Mouse (Mus musculus) midbrain, postnatal 0 days (tissue): ENCODE data around the gene Zfp513. TPM values are rescaled to one million over a fixed set of nuclear protein-coding genes. Genes with fewer than 3 reads are reported as not detected.

Experiments
- ATAC-seq: fragments of 200-750 bp; cut with Nextera tagmentation; 2 replicates; pipeline ENCODE4 v1.8.0; 2017; ENCODE audit warnings: moderate number of reproducible peaks, mild to moderate bottlenecking, moderate TSS enrichment, moderate library complexity; ENCODE audit not compliant: low FRiP score
- DNase-seq: peaks from one replicate; pipeline ENCODE4 v3.0.0-alpha.2; 2015; ENCODE audit warnings: low spot score
- H3K27ac ChIP-seq: fragments of 300-500 bp; sonication (generic); 2 replicates; pipeline ENCODE4 v1.5.1; 2014; ENCODE audit warnings: low read depth, mild to moderate bottlenecking, low read length, mixed read lengths
- H3K27me3 ChIP-seq: fragments of 300-500 bp; sonication (generic); 2 replicates; pipeline ENCODE4 v1.6.1; 2014; ENCODE audit warnings: low read length, control low read depth, mixed read lengths; ENCODE audit not compliant: insufficient read depth
- H3K36me3 ChIP-seq: fragments of 300-500 bp; sonication (generic); 2 replicates; pipeline ENCODE4 v1.6.1; 2014; ENCODE audit warnings: low read length, control low read depth, mixed read lengths; ENCODE audit not compliant: insufficient read depth
- H3K4me1 ChIP-seq: fragments of 300-500 bp; sonication (generic); 2 replicates; pipeline ENCODE4 v1.6.1; 2014; ENCODE audit warnings: mild to moderate bottlenecking, control low read depth, antibody characterized with exemption, low read length, mixed read lengths; ENCODE audit not compliant: insufficient read depth
- H3K4me2 ChIP-seq: fragments of 300-500 bp; sonication (generic); 2 replicates; pipeline ENCODE4 v1.6.1; 2014; ENCODE audit warnings: low read depth, mild to moderate bottlenecking, low read length, mixed read lengths; ENCODE audit not compliant: poor library complexity, severe bottlenecking
- H3K4me3 ChIP-seq: fragments of 300-500 bp; sonication (generic); 2 replicates; pipeline ENCODE4 v1.5.1; 2014; ENCODE audit warnings: low read depth, mild to moderate bottlenecking, low read length, moderate library complexity
- H3K9ac ChIP-seq: fragments of 300-500 bp; sonication (generic); replicated peaks from 2 replicates; pipeline ENCODE4 v1.6.1; 2014; ENCODE audit warnings: mild to moderate bottlenecking, low read length, moderate library complexity, mixed read lengths; ENCODE audit not compliant: poor library complexity, severe bottlenecking
- H3K9me3 ChIP-seq: fragments of 300-500 bp; sonication (generic); 2 replicates; pipeline ENCODE4 v1.6.1; 2016; ENCODE audit warnings: low read length, control low read depth
- CTCF ChIP-seq: IDR thresholded peaks from 2 replicates; pipeline ENCODE4 v1.5.1; 2016; ENCODE audit warnings: antibody characterized with exemption, mild to moderate bottlenecking
- WGBS: fragments of 180-500 bp; shearing (Covaris S2); extraction: QIAGEN DNeasy Blood & Tissue Kit; methylation state at CpG from one replicate; pipeline ENCODE4 v1.1.7; 2014; 5-methylcytosine and 5-hydroxymethylcytosine counted together
- polyA plus RNA-seq: library from polyadenylated mRNA; unstranded; fragments of >200 nt; fragmentation: Nextera tagmentation; extraction: Ambion mirVana; gene quantifications from 2 replicates; pipeline ENCODE4 v1.2.1, GENCODE M21; 2015
- total RNA-seq: library from RNA; depleted of rRNA; stranded (reverse); fragments of >200 nt; gene quantifications from 2 replicates; pipeline ENCODE4 v1.2.3, GENCODE M21; 2014

Gene Zfp513
- total and polyA plus RNA-seq, 2 experiments from 2014 or later: 6.4 to 11.1 TPM

- Histone ChIP-seq H3K4me2 (no peak overlapping the region), H3K4me1 (no peaks in the 10 kb centered on the region), H3K9ac (no peak overlapping the region), H3K9me3 (no peaks in the 10 kb centered on the region), H3K27me3 (no peaks in the 10 kb centered on the region), H3K36me3 (peaks cover 43% of the 10 kb centered on the region), H3K4me3 (no peak overlapping the region), H3K27ac (no peak overlapping the region)
- DNase-seq: peak; percentile 38
- 71% methylated on average over 4 of the region's 4 CpGs for WGBS
- TF ChIP-seq CTCF: peak; percentile 55
- ATAC-seq: no peak
These were observed 13.8 kb downstream of the Zfp513 start for GRCm38 (mm10) chr5:31188223-31188840.

- Histone ChIP-seq H3K36me3 (peaks cover 18% of the 10 kb centered on the region), H3K9me3 (no peaks in the 10 kb centered on the region), H3K27me3 (no peaks in the 10 kb centered on the region), H3K27ac (no peak overlapping the region), H3K9ac (no peak overlapping the region), H3K4me1 (0 out of 2 replicates have a peak, but pooled peaks cover 4% of the 10 kb centered on the region), H3K4me2 (no peak overlapping the region), H3K4me3 (no peak overlapping the region)
- ATAC-seq: no peak
- no peak for DNase-seq
- TF ChIP-seq CTCF: no peak
- 55% methylated on average over 4 of the region's 4 CpGs for WGBS
These were observed 18.4 kb downstream of the Zfp513 start for GRCm38 (mm10) chr5:31183678-31184077.

- no peak overlapping the region for H3K9ac ChIP-seq
- DNase-seq: no peak
- ATAC-seq: no peak
- H3K4me2 ChIP-seq: no peak overlapping the region
- no peaks in the 10 kb centered on the region for H3K36me3 ChIP-seq
- 0 out of 2 replicates have a peak, but pooled peaks cover 4% of the 10 kb centered on the region for H3K4me1 ChIP-seq
- no peak overlapping the region for H3K27ac ChIP-seq
- WGBS: 94% methylated on average over 9 of the region's 9 CpGs
- TF ChIP-seq CTCF: no peak
- H3K9me3 ChIP-seq: no peaks in the 10 kb centered on the region
- H3K4me3 ChIP-seq: no peak overlapping the region
- no peaks in the 10 kb centered on the region for H3K27me3 ChIP-seq
These were observed 20.8 kb downstream of the Zfp513 start for GRCm38 (mm10) chr5:31181183-31181770.

- ATAC-seq: peak; percentile 98
- WGBS: under 1% methylated on average over 59 of the region's 59 CpGs
- Histone ChIP-seq H3K9me3 (no peaks in the 10 kb centered on the region), H3K4me1 (0 out of 2 replicates have a peak, but pooled peaks cover 4% of the 10 kb centered on the region), H3K27ac (peak within 1 kb of the TSS; percentile 97), H3K27me3 (no peaks in the 10 kb centered on the region), H3K4me3 (peak within 1 kb of the TSS; percentile 86), H3K9ac (peak within 1 kb of the TSS; percentile 86), H3K36me3 (no peaks in the 10 kb centered on the region), H3K4me2 (peak within 1 kb of the TSS; percentile 87)
- peak; percentile 99 for DNase-seq
- peak; percentile 46 for TF ChIP-seq CTCF
These were observed 22.1 kb downstream of the Zfp513 start, which contains the start of the genes Gm29609 and Gtf3c2 for GRCm38 (mm10) chr5:31179766-31180630. TSS of gene Gm29609 (minus strand) at chr5:31179911. TSS of gene Gtf3c2 (minus strand) at chr5:31180144.

GRCm38 (mm10) chr5:31179301-31179765, 22.8 kb downstream of the Zfp513 start:
- H3K36me3 ChIP-seq: peaks cover 1% of the 10 kb centered on the region; the same call in 1 of the 2 replicates
- TF ChIP-seq CTCF: no peak; the same call in 1 of the 2 replicates
- no peaks in the 10 kb centered on the region for H3K9me3 ChIP-seq
- DNase-seq (peak; percentile 38), ATAC-seq (peak; percentile 66)
- H3K4me2 ChIP-seq: peak overlapping the region; percentile 87
- H3K9ac ChIP-seq: peak overlapping the region; percentile 86
- H3K27me3 ChIP-seq: no peaks in the 10 kb centered on the region
- H3K27ac ChIP-seq: peak overlapping the region; percentile 97
- 0 out of 2 replicates have a peak, but pooled peaks cover 4% of the 10 kb centered on the region for H3K4me1 ChIP-seq
- peak overlapping the region; percentile 86 for H3K4me3 ChIP-seq
- WGBS: under 1% methylated on average over 25 of the region's 25 CpGs
